Mouse (Mus musculus) liver, embryonic 14.5 days (tissue): ENCODE data around the gene Avil.

ENCODE experiments used
- CTCF ChIP-seq: IDR thresholded peaks from 2 replicates; pipeline ENCODE4 v1.5.1; 2016; ENCODE audit warnings: antibody characterized with exemption, low read depth, control low read depth
- EP300 ChIP-seq: IDR thresholded peaks from 2 replicates; pipeline ENCODE4 v1.6.1; 2016; ENCODE audit warnings: antibody characterized with exemption, low read depth

GRCm38 (mm10) chr10:126972051-126972725, 28.3 kb upstream of the Avil start:
- TF ChIP-seq EP300: no peak
- no peak for TF ChIP-seq CTCF
